Mouse (Mus musculus) MEL (cell line): ENCODE data around the gene S100a10.

Experiments
- BHLHE40 ChIP-seq: IDR thresholded peaks from 2 replicates; pipeline ENCODE4 v1.6.1; 2012; ENCODE audit warnings: low read depth, mild to moderate bottlenecking, inconsistent platforms, low read length, improper control_type of control experiment, borderline replicate concordance
- CHD1 ChIP-seq: IDR thresholded peaks from 2 replicates; pipeline ENCODE4 v1.6.1; 2012; ENCODE audit warnings: low read depth, mild to moderate bottlenecking, inconsistent platforms, low read length, improper control_type of control experiment
- CTCF ChIP-seq, 3 experiments: IDR thresholded peaks in 2 of 3; conservative IDR thresholded peaks in 1 of 3; 2 replicates each; pipeline ENCODE4 v1.5.1; 2011 to 2012; ENCODE audit warnings: low read length in 3 of 3, low read depth in 2 of 3, mild to moderate bottlenecking in 2 of 3, improper control_type of control experiment in 1 of 3, inconsistent platforms in 1 of 3, mixed read lengths in 1 of 3, moderate library complexity in 1 of 3; ENCODE audit not compliant: control insufficient read depth in 1 of 3, insufficient read depth in 1 of 3, poor library complexity in 1 of 3, severe bottlenecking in 1 of 3
- EP300 ChIP-seq, 2 experiments: IDR thresholded peaks; 2 replicates each; pipeline ENCODE4 v1.6.1; 2011; ENCODE audit warnings: improper control_type of control experiment in 2 of 2, low read length in 2 of 2, low read depth in 1 of 2, mild to moderate bottlenecking in 1 of 2
- HCFC1 ChIP-seq: IDR thresholded peaks from 2 replicates; pipeline ENCODE4 v1.6.1; 2012; ENCODE audit warnings: low read depth, mild to moderate bottlenecking, inconsistent platforms, low read length, improper control_type of control experiment, moderate library complexity
- JUND ChIP-seq: IDR thresholded peaks from 2 replicates; pipeline ENCODE4 v1.6.1; 2011; ENCODE audit warnings: low read depth, mild to moderate bottlenecking, improper control_type of control experiment, low read length
- KAT2A ChIP-seq: conservative IDR thresholded peaks from 2 replicates; pipeline ENCODE4 v1.6.1; 2012; ENCODE audit warnings: low read depth, low read length, improper control_type of control experiment, inconsistent platforms
- MAX ChIP-seq: IDR thresholded peaks from 2 replicates; pipeline ENCODE4 v1.6.1; 2011; ENCODE audit warnings: low read length, improper control_type of control experiment
- MAZ ChIP-seq: IDR thresholded peaks from 2 replicates; pipeline ENCODE4 v1.6.1; 2012; ENCODE audit warnings: low read depth, mild to moderate bottlenecking, inconsistent platforms, low read length, improper control_type of control experiment
- POLR2A ChIP-seq, 2 experiments: IDR thresholded peaks; 2 replicates each; pipeline ENCODE4 v1.6.1; 2011 to 2012; ENCODE audit warnings: low read length in 2 of 2, mild to moderate bottlenecking in 2 of 2, control low read depth in 1 of 2, improper control_type of control experiment in 1 of 2, low read depth in 1 of 2, moderate library complexity in 1 of 2; ENCODE audit not compliant: control insufficient read depth in 1 of 2, insufficient read depth in 1 of 2, poor library complexity in 1 of 2
- RAD21 ChIP-seq: IDR thresholded peaks from 2 replicates; pipeline ENCODE4 v1.6.1; 2011; ENCODE audit warnings: mild to moderate bottlenecking, low read depth, low read length, improper control_type of control experiment
- USF1 ChIP-seq: IDR thresholded peaks from 2 replicates; pipeline ENCODE4 v1.6.1; 2014; ENCODE audit warnings: low read depth, mild to moderate bottlenecking, inconsistent platforms, low read length, improper control_type of control experiment, moderate library complexity
- ZC3H11A ChIP-seq: IDR thresholded peaks from 2 replicates; pipeline ENCODE4 v1.6.1; 2012; ENCODE audit warnings: low read depth, mild to moderate bottlenecking, inconsistent platforms, low read length, improper control_type of control experiment
- ZKSCAN1 ChIP-seq: IDR thresholded peaks from 2 replicates; pipeline ENCODE4 v1.6.1; 2012; ENCODE audit warnings: low read depth, mild to moderate bottlenecking, inconsistent platforms, low read length, improper control_type of control experiment, moderate library complexity

GRCm38 (mm10) chr3:93580039-93580403 lies 25.1 kb downstream of the S100a10 start:
- no peak for TF ChIP-seq MAX
- no peak for TF ChIP-seq CTCF (IDR thresholded peaks at IDR 0.05 in 2 of 3, conservative IDR thresholded peaks at IDR 0.05 in 1 of 3; ENCODE audit: control insufficient read depth in 1 of 3, insufficient read depth in 1 of 3, low read depth in 2 of 3, low read length in 3 of 3, poor library complexity in 1 of 3, severe bottlenecking in 1 of 3)
- no peak for TF ChIP-seq HCFC1
- TF ChIP-seq USF1 = no peak
- no peak for TF ChIP-seq CHD1
- TF ChIP-seq POLR2A (IDR thresholded peaks at IDR 0.05; ENCODE audit: control insufficient read depth in 1 of 2, insufficient read depth in 1 of 2, low read depth in 1 of 2, low read length in 2 of 2, poor library complexity in 1 of 2) = no peak
- no peak for TF ChIP-seq ZKSCAN1
- TF ChIP-seq RAD21 = no peak
- no peak for TF ChIP-seq EP300 (IDR thresholded peaks at IDR 0.05; ENCODE audit: low read depth in 1 of 2, low read length in 2 of 2)
- no peak for TF ChIP-seq MAZ
- no peak for TF ChIP-seq BHLHE40
- TF ChIP-seq KAT2A = no peak
- TF ChIP-seq ZC3H11A = no peak
- no peak for TF ChIP-seq JUND
